Mouse (Mus musculus) brain, embryonic 14.5 days (tissue): Measurements from ENCODE around the gene Napa.

Experiments used
- CTCF ChIP-seq: fragments of 200-500 bp; IDR thresholded peaks from 2 replicates; pipeline ENCODE4 v1.5.1; 2012; ENCODE audit warnings: inconsistent platforms, mild to moderate bottlenecking, moderate library complexity, borderline replicate concordance; ENCODE audit not compliant: insufficient read depth, insufficient read length; ENCODE audit errors: extremely low read depth
- POLR2A ChIP-seq: fragments of 200-500 bp; IDR thresholded peaks from 2 replicates; pipeline ENCODE4 v1.6.1; 2012; ENCODE audit warnings: mild to moderate bottlenecking, inconsistent platforms, borderline replicate concordance; ENCODE audit not compliant: poor library complexity, insufficient read depth, insufficient read length, severe bottlenecking; ENCODE audit errors: extremely low read depth

DNA sequence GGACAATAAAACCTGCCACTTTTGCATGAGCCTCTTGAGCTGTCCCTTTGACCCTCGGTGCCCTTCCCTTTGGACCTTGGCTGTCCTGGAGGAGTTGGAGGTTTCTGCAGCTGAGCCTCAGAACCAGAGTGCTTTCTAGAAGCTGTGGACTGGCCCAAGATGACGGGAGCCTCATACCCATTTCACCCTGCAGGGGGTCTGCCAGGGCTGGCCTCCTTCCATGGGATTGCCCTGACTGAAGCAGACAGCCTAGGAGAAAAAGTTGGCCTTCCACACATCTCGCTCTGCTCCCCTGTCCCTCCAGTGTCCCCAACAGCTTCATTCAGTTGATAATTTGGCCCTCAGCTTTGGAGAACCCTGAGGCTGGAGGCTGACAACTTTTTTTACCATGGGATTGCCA lies 18.8 kb downstream of the Napa start:
- TF ChIP-seq CTCF (no peak), POLR2A (no peak)
